Mouse (Mus musculus) limb, embryonic 10.5 days (tissue): ENCODE data around the gene B9d1. TPM values are rescaled to one million over a fixed set of nuclear protein-coding genes. Genes with fewer than 3 reads are reported as not detected.

Experiments used
- DNase-seq: peaks from one replicate; pipeline ENCODE4 v3.0.0-alpha.2; 2017; ENCODE audit warnings: low spot score
- H3K27ac ChIP-seq: fragments of 300-500 bp; sonication (generic); 2 replicates; pipeline ENCODE4 v1.5.1; 2016; ENCODE audit warnings: mild to moderate bottlenecking
- H3K27me3 ChIP-seq: fragments of 300-500 bp; sonication (generic); 2 replicates; pipeline ENCODE4 v1.6.1; 2016; ENCODE audit warnings: low read depth, mild to moderate bottlenecking; ENCODE audit not compliant: poor library complexity, severe bottlenecking
- H3K36me3 ChIP-seq: fragments of 300-500 bp; sonication (generic); 2 replicates; pipeline ENCODE4 v1.6.1; 2016; ENCODE audit warnings: mild to moderate bottlenecking, moderate library complexity
- H3K4me1 ChIP-seq: fragments of 300-500 bp; sonication (generic); 2 replicates; pipeline ENCODE4 v1.6.1; 2016
- H3K4me3 ChIP-seq: fragments of 300-500 bp; sonication (generic); 2 replicates; pipeline ENCODE4 v1.5.1; 2016; ENCODE audit warnings: mild to moderate bottlenecking, moderate library complexity
- H3K9me3 ChIP-seq: fragments of 300-500 bp; sonication (generic); replicated peaks from 2 replicates; pipeline ENCODE4 v1.6.1; 2016; ENCODE audit warnings: mild to moderate bottlenecking
- WGBS: fragments of 180-500 bp; shearing (Covaris S2); methylation state at CpG from one replicate; pipeline ENCODE4 v1.1.7; 2016; 5-methylcytosine and 5-hydroxymethylcytosine counted together
- polyA plus RNA-seq: library from polyadenylated mRNA; unstranded; fragments of >200 nt; fragmentation: Nextera tagmentation; extraction: Ambion mirVana; gene quantifications from 2 replicates; pipeline ENCODE4 v1.2.1, GENCODE M21; 2016

B9d1 gene
- polyA plus RNA-seq, 1 experiment from 2014 or later = 46.7 TPM

DNA sequence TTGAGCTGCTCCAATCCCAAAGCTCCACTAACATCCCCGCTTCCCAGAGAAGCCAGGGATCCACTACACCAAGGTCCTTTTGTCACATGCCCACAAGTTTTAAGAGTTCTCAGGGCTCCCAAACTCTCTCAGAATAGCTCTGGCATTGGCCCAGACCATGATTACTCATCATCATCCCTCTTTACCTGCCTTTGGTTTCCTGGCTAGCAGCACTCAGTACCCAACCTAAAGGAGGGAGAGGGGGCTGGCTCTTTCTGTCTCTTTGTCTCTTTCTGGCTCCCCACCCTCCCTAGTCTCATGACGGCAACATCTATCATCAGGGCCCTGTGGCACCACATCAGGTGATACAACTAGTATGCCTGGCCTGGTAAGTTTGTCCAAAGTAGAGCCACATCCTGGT, 27.9 kb downstream of the B9d1 start:
- H3K4me3 ChIP-seq = no peak overlapping the region
- no peaks in the 10 kb centered on the region for H3K9me3 ChIP-seq
- 93% methylated on average over 2 of the region's 2 CpGs for WGBS
- H3K4me1 ChIP-seq = no peaks in the 10 kb centered on the region
- no peak overlapping the region for H3K27ac ChIP-seq
- peaks cover 32% of the 10 kb centered on the region for H3K36me3 ChIP-seq
- no peak for DNase-seq
- H3K27me3 ChIP-seq = no peaks in the 10 kb centered on the region

DNA sequence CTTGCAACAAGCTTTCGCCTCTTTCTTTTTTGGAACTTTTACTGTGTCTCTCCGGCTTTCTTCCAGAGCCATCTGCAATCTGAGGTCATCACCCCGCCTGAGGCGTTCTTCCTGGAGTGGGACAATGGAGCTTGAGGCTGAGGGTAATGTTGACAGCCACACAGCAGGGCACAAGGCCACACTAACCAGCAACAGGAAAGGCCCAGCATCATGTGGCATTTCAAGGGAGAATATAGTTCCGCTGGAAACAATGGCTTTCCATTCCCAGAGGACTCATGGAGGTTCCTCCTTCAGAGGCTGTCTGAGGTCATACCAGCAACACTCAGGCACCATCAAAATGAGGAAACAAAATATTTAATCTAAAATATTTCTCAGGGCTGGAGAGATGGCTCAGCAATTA, 28.6 kb downstream of the B9d1 start:
- WGBS = 83% methylated on average over 5 of the region's 5 CpGs
- Histone ChIP-seq H3K27me3 (no peaks in the 10 kb centered on the region), H3K9me3 (no peaks in the 10 kb centered on the region), H3K27ac (no peak overlapping the region), H3K4me1 (no peaks in the 10 kb centered on the region), H3K4me3 (no peak overlapping the region), H3K36me3 (peaks cover 36% of the 10 kb centered on the region)
- no peak for DNase-seq

DNA sequence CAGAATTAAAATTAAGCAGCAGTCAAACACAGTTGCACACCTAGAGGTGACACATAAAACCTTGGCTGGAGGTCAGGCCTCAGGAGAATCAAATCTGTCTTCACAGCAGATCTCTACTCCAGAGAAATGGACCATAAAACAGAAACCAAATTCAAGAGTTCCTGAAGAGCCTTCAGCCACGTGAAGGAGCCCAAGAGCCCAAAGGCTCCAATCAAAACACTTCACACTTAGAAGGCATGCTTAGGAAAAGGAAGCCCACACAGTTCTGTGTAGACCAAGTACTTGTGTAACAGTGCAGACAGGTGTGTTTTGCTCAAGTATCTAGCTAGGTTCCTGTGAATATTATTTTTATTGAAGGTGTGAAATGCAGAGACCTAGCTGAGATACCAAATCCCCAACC, 30.6 kb downstream of the B9d1 start:
- H3K9me3 ChIP-seq = no peaks in the 10 kb centered on the region
- H3K27me3 ChIP-seq = no peaks in the 10 kb centered on the region
- WGBS = 73% methylated on average over 1 of the region's 1 CpGs
- no peaks in the 10 kb centered on the region for H3K4me1 ChIP-seq
- no peak overlapping the region for H3K27ac ChIP-seq
- DNase-seq = no peak
- H3K36me3 ChIP-seq = peaks cover 39% of the 10 kb centered on the region
- H3K4me3 ChIP-seq = no peak overlapping the region

DNA sequence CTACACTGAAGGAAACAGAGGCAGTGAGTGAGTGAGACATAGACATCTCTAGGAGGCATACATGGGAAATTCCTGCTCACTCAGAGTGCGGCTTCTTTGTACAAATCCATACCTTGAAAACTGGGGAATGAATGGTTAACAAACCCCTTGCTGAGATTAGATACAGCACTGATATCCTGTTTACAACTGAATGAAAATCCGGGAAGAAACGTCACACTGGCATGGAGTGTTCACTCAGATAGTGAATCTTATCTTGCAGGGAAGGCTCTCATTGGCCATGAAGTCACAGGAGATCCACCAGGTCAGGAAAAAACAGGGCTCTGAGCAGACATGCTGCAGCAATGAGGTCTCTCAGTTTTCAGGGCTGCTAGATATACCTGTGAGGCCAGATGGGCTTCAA, 32.0 kb downstream of the B9d1 start:
- no peaks in the 10 kb centered on the region for H3K4me1 ChIP-seq
- no peaks in the 10 kb centered on the region for H3K27me3 ChIP-seq
- no peak for DNase-seq
- peaks cover 36% of the 10 kb centered on the region for H3K36me3 ChIP-seq
- WGBS = 82% methylated on average over 3 of the region's 3 CpGs
- no peaks in the 10 kb centered on the region for H3K9me3 ChIP-seq
- no peak overlapping the region for H3K27ac ChIP-seq
- H3K4me3 ChIP-seq = no peak overlapping the region

DNA sequence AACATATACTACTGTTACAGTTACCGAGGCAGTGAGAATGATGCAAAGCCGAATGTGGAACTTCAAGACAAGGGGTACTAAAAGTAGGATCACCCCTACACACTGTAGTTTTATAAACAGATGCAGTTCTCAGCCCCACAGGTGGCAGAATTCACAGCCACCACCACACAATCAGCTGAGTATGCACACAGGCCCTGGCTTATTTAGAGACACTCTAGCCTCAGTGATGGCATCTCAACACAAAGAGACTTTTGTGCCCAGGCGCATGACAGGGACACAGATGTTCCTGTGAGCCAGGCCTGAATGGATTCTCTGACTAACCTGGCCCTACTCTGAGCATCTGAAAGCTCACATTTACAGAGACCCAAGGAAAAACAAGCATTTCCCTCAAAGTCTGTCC, 32.4 kb downstream of the B9d1 start:
- Histone ChIP-seq H3K9me3 (no peaks in the 10 kb centered on the region), H3K36me3 (peaks cover 33% of the 10 kb centered on the region), H3K4me3 (no peak overlapping the region), H3K4me1 (no peaks in the 10 kb centered on the region), H3K27me3 (no peaks in the 10 kb centered on the region), H3K27ac (no peak overlapping the region)
- no peak for DNase-seq
- 92% methylated on average over 3 of the region's 3 CpGs for WGBS

DNA sequence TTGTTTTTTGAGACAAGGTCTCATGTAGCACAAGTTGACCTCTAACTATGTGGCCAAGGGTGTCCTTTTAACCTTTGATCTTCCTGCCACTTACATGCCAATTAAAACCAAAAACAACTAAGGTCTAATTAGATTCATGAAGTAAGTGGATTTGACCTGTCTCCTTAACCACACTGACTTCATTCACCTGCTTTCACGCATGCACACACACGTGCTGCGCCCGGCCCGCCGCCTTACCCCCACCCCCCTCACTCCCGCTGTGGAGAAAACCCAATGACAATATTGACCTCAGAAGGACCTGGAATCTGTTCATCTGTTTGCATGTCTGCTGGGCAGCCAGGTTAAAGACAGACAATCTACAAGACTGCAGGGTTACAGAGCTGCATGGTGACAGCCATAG, 35.7 kb downstream of the B9d1 start:
- H3K36me3 ChIP-seq = peaks cover 38% of the 10 kb centered on the region
- no peaks in the 10 kb centered on the region for H3K27me3 ChIP-seq
- H3K27ac ChIP-seq = no peak overlapping the region
- H3K9me3 ChIP-seq = no peaks in the 10 kb centered on the region
- WGBS = 84% methylated on average over 7 of the region's 7 CpGs
- no peak for DNase-seq
- H3K4me1 ChIP-seq = no peaks in the 10 kb centered on the region
- no peak overlapping the region for H3K4me3 ChIP-seq

DNA sequence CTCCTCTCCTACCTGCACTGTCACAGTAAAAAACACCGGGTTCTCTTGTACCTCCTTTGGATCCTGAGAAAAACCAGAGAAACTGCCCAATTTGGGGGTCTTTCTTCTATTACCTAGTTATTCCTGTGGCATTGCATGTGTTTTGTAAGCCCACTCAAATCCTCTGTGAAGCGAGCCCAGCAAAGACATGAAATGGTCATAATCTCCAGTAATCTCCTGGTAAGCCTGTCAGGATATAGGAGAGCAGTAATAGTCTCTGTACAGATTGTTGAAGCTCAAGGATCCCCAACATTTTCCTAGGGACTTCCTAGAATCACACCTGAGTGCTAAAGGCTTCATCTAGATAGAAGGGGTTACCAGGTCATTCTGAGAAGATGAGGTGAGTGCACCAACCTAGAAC, 36.2 kb downstream of the B9d1 start:
- no peak for DNase-seq
- H3K27ac ChIP-seq = no peak overlapping the region
- peaks cover 43% of the 10 kb centered on the region for H3K36me3 ChIP-seq
- no peaks in the 10 kb centered on the region for H3K9me3 ChIP-seq
- no peaks in the 10 kb centered on the region for H3K4me1 ChIP-seq
- WGBS = 89% methylated on average over 2 of the region's 2 CpGs
- no peak overlapping the region for H3K4me3 ChIP-seq
- no peaks in the 10 kb centered on the region for H3K27me3 ChIP-seq

DNA sequence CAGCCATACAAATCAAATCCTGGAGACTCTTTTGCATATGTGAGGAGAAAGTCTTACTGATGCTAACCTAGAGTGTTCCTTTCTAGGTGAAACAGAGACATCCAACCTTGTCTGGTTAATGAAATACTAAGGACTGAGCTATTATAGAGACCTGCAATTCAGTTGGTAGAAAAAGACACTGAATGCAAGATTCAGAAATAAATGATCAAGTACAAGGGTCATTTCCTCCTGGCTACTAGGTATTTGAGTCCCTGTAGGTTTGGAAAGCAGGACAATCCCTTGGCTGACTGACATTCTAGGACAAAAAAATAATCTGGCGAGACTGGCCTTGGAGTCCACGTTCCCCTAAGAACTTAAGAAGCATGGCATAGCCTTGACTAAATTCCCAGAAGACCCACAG, 40.6 kb downstream of the B9d1 start:
- Histone ChIP-seq H3K4me3 (no peak overlapping the region), H3K27me3 (no peaks in the 10 kb centered on the region), H3K9me3 (no peaks in the 10 kb centered on the region), H3K27ac (no peak overlapping the region), H3K4me1 (no peaks in the 10 kb centered on the region), H3K36me3 (peaks cover 31% of the 10 kb centered on the region)
- 97% methylated on average over 2 of the region's 2 CpGs for WGBS
- no peak for DNase-seq

DNA sequence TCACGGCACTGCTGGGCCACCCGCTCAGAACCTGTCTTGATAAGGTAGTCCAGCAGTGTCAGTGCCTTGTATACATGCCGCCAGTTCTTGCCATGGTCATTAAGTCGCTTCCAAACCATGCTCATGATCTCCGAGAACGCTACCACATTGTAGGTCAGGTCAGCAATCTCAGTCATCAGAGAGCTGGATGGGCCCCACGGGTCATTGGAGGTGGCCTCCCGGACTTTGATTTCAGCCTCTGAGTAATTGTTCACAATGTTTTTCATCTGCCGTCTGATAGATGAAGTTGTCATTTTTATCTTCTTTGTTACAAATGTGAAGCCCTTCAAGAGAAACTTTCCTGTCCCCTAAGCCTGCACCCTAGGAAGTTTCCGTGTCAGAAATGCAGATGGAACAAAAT, 41.5 kb downstream of the B9d1 start:
- Histone ChIP-seq H3K4me1 (no peaks in the 10 kb centered on the region), H3K9me3 (no peaks in the 10 kb centered on the region), H3K27ac (no peak overlapping the region), H3K4me3 (no peak overlapping the region), H3K36me3 (peaks cover 31% of the 10 kb centered on the region), H3K27me3 (no peaks in the 10 kb centered on the region)
- DNase-seq = no peak
- WGBS = 92% methylated on average over 10 of the region's 10 CpGs

DNA sequence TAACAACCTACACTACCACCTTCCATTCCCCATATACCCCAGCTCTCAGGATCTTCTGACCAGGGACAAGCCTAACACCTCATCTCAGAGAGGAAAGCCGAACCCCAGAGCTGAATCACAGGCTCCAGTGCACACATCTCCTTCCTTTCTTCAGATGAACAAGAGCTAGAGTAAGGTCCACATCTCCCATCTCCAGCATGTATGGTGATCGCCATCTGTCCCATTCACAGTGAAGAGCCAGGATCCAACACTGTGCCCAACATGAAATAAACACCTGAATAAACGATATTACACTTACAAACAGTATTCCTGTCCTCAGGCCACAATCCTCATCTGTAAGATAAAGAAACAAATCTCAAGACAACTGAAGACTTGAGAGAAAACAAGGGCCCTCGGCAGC, 42.8 kb downstream of the B9d1 start:
- no peaks in the 10 kb centered on the region for H3K9me3 ChIP-seq
- H3K36me3 ChIP-seq = peaks cover 25% of the 10 kb centered on the region
- H3K27me3 ChIP-seq = no peaks in the 10 kb centered on the region
- no peaks in the 10 kb centered on the region for H3K4me1 ChIP-seq
- 84% methylated on average over 4 of the region's 4 CpGs for WGBS
- H3K4me3 ChIP-seq = no peak overlapping the region
- DNase-seq = no peak
- H3K27ac ChIP-seq = no peak overlapping the region

DNA sequence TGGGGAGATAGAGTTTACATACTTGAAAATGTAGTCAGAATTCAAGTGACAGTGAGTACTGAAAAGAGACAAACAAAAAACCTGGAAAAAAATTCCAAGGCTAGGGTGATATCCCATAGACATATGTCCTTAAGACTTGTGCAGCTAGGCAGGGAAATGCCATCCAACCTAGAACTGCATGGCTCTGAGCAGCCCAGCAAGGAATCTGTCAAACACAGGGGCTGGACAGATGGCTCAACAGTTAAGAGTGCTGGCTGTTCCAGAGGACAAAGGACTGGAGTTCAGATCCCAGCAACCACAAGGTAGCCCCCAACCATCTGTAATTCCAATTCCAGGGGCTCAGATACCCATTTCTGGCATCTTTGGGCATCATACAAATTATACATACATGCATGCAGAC, 45.7 kb downstream of the B9d1 start:
- no peak for DNase-seq
- H3K27ac ChIP-seq = no peak overlapping the region

DNA sequence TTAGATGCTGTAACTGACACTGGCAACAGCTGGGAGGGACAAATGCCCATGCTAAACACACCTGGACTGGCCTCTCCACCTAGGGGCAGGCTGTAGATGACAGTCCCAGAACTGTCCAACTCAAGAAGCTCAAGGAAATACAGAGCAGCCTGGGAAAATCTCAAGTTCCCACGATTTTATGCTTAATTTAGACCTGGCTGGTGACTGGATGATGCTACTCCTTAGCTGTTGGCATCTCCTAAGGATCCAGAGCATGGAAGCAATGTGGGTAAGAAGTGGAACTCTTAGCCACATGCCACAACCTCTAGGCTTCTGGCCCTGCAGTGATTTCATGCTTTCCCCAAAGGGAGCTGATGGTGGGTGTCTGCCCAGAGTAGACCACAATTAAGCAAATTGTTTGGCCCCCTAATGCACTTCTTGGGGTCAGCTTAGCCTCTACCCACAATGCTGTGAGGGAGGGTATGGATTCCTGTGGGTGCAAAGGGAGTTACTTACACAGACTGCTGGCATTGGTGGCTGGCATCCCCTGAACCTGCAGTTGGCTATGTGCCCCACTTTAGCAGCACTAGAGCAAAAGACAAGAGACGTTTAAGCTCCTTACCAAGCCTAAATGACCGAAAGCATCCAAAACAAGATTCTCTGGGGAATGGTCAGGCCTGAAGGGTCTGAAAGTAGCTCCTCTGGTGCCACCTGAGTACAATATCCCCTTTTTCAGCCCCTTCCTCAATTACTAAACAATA, 48.2 kb downstream of the B9d1 start:
- Histone ChIP-seq H3K27me3 (no peaks in the 10 kb centered on the region), H3K4me1 (no peaks in the 10 kb centered on the region), H3K9me3 (no peaks in the 10 kb centered on the region), H3K4me3 (no peak overlapping the region), H3K36me3 (no peaks in the 10 kb centered on the region), H3K27ac (no peak overlapping the region)
- DNase-seq = no peak
- 84% methylated on average over 3 of the region's 3 CpGs for WGBS

More for the DNA sequence above, 45.7 kb downstream of the B9d1 start:
- Histone ChIP-seq H3K4me1 (no peaks in the 10 kb centered on the region), H3K4me3 (no peak overlapping the region), H3K36me3 (peaks cover 12% of the 10 kb centered on the region), H3K9me3 (no peaks in the 10 kb centered on the region), H3K27me3 (no peaks in the 10 kb centered on the region)

DNA sequence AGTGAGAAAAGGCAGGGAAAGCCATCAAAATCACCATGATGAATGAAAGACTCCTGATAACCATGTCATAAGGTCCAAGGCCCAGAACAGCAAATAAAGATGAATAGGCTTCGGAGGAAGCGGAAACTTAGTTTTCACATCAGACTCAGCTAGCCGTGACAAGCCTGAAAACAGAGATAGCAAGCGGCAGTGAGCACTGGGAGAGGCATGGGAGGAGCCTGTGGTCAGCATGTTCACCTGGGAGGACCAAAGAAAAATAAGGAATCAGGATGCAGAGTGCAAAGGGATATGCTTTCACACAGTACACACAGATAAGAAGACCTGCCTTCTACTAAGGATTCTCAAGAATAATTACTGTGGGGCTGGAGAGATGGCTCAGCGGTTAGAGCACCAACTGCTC, 54.6 kb downstream of the B9d1 start:
- no peak for DNase-seq
- Histone ChIP-seq H3K27ac (no peak overlapping the region), H3K4me1 (no peaks in the 10 kb centered on the region), H3K9me3 (no peaks in the 10 kb centered on the region), H3K27me3 (no peaks in the 10 kb centered on the region), H3K36me3 (no peaks in the 10 kb centered on the region), H3K4me3 (no peak overlapping the region)
- 87% methylated on average over 5 of the region's 5 CpGs for WGBS

DNA sequence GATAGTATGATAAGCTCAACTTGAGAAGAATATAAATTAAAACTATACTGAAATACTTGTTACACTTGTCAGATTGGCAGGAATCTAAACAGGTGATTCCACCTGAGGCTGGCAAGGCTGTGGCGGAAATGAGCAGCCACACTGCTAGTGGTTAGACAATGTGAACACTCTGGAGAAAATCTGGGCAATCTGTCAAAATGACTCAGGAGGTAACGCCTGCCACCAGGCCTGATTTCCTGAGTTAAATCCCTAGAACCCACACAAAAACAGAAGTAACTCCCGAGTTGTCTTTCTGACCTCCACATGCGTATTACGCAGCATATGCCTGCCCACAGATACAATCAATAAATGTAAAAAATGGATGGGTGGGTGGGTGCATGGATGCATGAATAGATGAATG, 57.5 kb downstream of the B9d1 start:
- no peak for DNase-seq
- Histone ChIP-seq H3K27me3 (no peaks in the 10 kb centered on the region), H3K36me3 (0 out of 2 replicates have a peak, but pooled peaks cover 3% of the 10 kb centered on the region), H3K4me1 (no peaks in the 10 kb centered on the region), H3K4me3 (no peak overlapping the region), H3K9me3 (no peaks in the 10 kb centered on the region), H3K27ac (no peak overlapping the region)
- 87% methylated on average over 5 of the region's 5 CpGs for WGBS
